Mouse (Mus musculus) forebrain, embryonic 16.5 days (tissue): ENCODE data around the gene Eppin. TPM values are rescaled to one million over a fixed set of nuclear protein-coding genes. Genes with fewer than 3 reads are reported as not detected.
"Not testable (repeated sequence)": the region's sequence is repeated elsewhere in the genome, so short reads cannot be mapped to it uniquely, and the experiment has no call there.

Source experiments
- ATAC-seq: fragments of 200-750 bp; cut with Nextera tagmentation; 2 replicates; pipeline ENCODE4 v1.8.0; 2017; ENCODE audit warnings: mild to moderate bottlenecking, moderate library complexity
- H3K27ac ChIP-seq: fragments of 300-500 bp; sonication (generic); 2 replicates; pipeline ENCODE4 v1.5.1; 2014; ENCODE audit warnings: low read length, control low read depth
- H3K27me3 ChIP-seq: fragments of 300-500 bp; sonication (generic); replicated peaks from 2 replicates; pipeline ENCODE4 v1.6.1; 2014; ENCODE audit warnings: low read length; ENCODE audit not compliant: control insufficient read depth, insufficient read depth
- H3K36me3 ChIP-seq: fragments of 300-500 bp; sonication (generic); 2 replicates; pipeline ENCODE4 v1.6.1; 2014; ENCODE audit not compliant: control insufficient read depth, insufficient read depth
- H3K4me1 ChIP-seq: fragments of 300-500 bp; sonication (generic); replicated peaks from 2 replicates; pipeline ENCODE4 v1.6.1; 2014; ENCODE audit warnings: low read length; ENCODE audit not compliant: control insufficient read depth, insufficient read depth
- H3K4me2 ChIP-seq: fragments of 300-500 bp; sonication (generic); 2 replicates; pipeline ENCODE4 v1.6.1; 2014; ENCODE audit warnings: mild to moderate bottlenecking, low read length, control low read depth
- H3K4me3 ChIP-seq: fragments of 300-500 bp; sonication (generic); replicated peaks from 2 replicates; pipeline ENCODE4 v1.5.1; 2014; ENCODE audit warnings: mild to moderate bottlenecking, low read length, control low read depth
- H3K9ac ChIP-seq: fragments of 300-500 bp; sonication (generic); replicated peaks from 2 replicates; pipeline ENCODE4 v1.6.1; 2014; ENCODE audit warnings: low read depth, low read length, control low read depth
- H3K9me3 ChIP-seq: fragments of 300-500 bp; sonication (generic); 2 replicates; pipeline ENCODE4 v1.6.1; 2016; ENCODE audit warnings: low read length; ENCODE audit not compliant: control insufficient read depth
- WGBS: fragments of 180-500 bp; shearing (Covaris S2); extraction: QIAGEN DNeasy Blood & Tissue Kit; methylation state at CpG from one replicate; pipeline ENCODE4 v1.1.7; 2014; 5-methylcytosine and 5-hydroxymethylcytosine counted together
- polyA plus RNA-seq: library from polyadenylated mRNA; unstranded; fragments of >200 nt; fragmentation: Nextera tagmentation; extraction: Ambion mirVana; gene quantifications from 2 replicates; pipeline ENCODE4 v1.2.1, GENCODE M21; 2015

The Eppin gene
- polyA plus RNA-seq, result not detected in 2 replicates

DNA sequence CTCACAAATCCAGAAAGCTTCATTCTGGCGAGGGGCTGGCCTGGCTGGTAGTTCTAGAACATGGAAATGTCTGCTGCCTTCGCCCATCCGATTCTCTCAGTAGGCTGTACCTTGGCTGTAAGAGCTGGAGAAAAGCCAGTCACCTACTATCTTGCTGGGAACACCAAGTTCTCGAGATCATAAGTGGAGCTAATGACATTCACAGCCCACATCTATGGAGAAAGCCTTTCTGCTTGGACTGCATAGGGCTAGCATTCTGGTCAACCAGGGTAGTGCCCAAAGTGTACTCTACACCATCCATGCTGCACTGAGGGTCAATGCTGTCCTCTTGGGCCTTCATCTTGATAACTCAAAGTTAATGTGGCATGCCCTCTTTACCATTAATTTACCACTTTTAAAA lies at the start of gene Eppin:
TSS of gene Eppin (minus strand) at position 101 of the 400 bp plus-strand sequence.
- Histone ChIP-seq H3K9me3 (no peaks in the 10 kb centered on the region), H3K4me1 (no peaks in the 10 kb centered on the region), H3K36me3 (no peaks in the 10 kb centered on the region), H3K27ac (no peak within 1 kb of the TSS), H3K9ac (no peak within 1 kb of the TSS), H3K4me3 (no peak within 1 kb of the TSS), H3K27me3 (no peaks in the 10 kb centered on the region), H3K4me2 (no peak within 1 kb of the TSS)
- ATAC-seq, result no peak
- WGBS, result 80% methylated on average over 4 of the region's 4 CpGs

GRCm38 (mm10) chr2:164641881-164642673 lies 48.7 kb upstream of the Eppin start:
- Histone ChIP-seq H3K27me3 (no peaks in the 10 kb centered on the region), H3K4me2 (no peak overlapping the region), H3K9me3 (peaks cover 2% of the 10 kb centered on the region), H3K36me3 (no peaks in the 10 kb centered on the region), H3K27ac (no peak overlapping the region), H3K4me3 (no peak overlapping the region), H3K9ac (no peak overlapping the region), H3K4me1 (no peaks in the 10 kb centered on the region; the same call in 1 of the 2 replicates)
- 63% methylated on average over 13 of the region's 13 CpGs for WGBS
- no peak for ATAC-seq

DNA sequence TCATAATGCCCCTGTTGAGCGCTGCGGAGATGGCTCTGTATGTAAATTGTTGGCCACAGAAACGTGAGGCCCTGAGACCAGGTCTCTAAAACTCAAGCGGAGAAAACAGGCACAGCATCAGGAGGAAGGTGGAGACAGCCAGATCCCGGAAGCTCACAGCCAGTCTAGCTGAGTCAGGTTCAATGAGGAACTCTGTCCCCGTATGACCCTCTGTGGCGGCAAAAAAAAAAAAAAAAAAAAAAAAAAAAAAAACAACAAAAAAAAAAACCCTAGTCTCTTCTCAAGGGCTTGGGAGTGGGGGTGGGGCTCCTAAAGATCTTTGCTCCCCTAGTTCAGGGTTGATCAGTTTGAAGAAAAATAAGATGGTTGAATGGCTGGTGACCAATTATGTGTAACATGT lies 47.7 kb upstream of the Eppin start:
- Histone ChIP-seq H3K27ac (no peak overlapping the region), H3K9ac (no peak overlapping the region), H3K27me3 (no peaks in the 10 kb centered on the region), H3K4me2 (no peak overlapping the region), H3K4me3 (no peak overlapping the region), H3K4me1 (no peaks in the 10 kb centered on the region; the same call in 1 of the 2 replicates), H3K36me3 (no peaks in the 10 kb centered on the region), H3K9me3 (peaks cover 2% of the 10 kb centered on the region; the same call in 1 of the 2 replicates)
- no peak for ATAC-seq
- WGBS, result 75% methylated on average over 7 of the region's 7 CpGs

GRCm38 (mm10) chr2:164638696-164639095 lies 45.3 kb upstream of the Eppin start, which contains the start of gene Wfdc16:
TSS of gene Wfdc16 (minus strand) at chr2:164638796.
- no peaks in the 10 kb centered on the region; the same call in 1 of the 2 replicates for H3K4me1 ChIP-seq

GRCm38 (mm10) chr2:164635266-164635665 lies 41.9 kb upstream of the Eppin start:
- whole genome bisulfite sequencing, result 75% methylated on average over 9 of the region's 9 CpGs
- ATAC-seq, result no peak

More at GRCm38 (mm10) chr2:164638696-164639095, 45.3 kb upstream of the Eppin start, which contains the start of gene Wfdc16:
- no peak within 1 kb of the TSS for H3K27ac ChIP-seq
- no peaks in the 10 kb centered on the region for H3K27me3 ChIP-seq
- ATAC-seq, result no peak
- H3K4me3 ChIP-seq, result no peak within 1 kb of the TSS
- peaks cover 2% of the 10 kb centered on the region; the same call in 1 of the 2 replicates for H3K9me3 ChIP-seq
- WGBS, result 90% methylated on average over 3 of the region's 3 CpGs
- H3K4me2 ChIP-seq, result no peak within 1 kb of the TSS
- no peaks in the 10 kb centered on the region for H3K36me3 ChIP-seq
- H3K9ac ChIP-seq, result no peak within 1 kb of the TSS

GRCm38 (mm10) chr2:164621775-164622174 lies 28.4 kb upstream of the Eppin start:
- H3K4me2 ChIP-seq, result no peak overlapping the region
- no peaks in the 10 kb centered on the region for H3K36me3 ChIP-seq
- H3K4me1 ChIP-seq, result no peaks in the 10 kb centered on the region
- no peaks in the 10 kb centered on the region for H3K27me3 ChIP-seq
- H3K9me3 ChIP-seq, result no peaks in the 10 kb centered on the region
- no peak for ATAC-seq
- 83% methylated on average over 4 of the region's 4 CpGs for WGBS
- no peak overlapping the region for H3K9ac ChIP-seq
- no peak overlapping the region for H3K4me3 ChIP-seq
- no peak overlapping the region for H3K27ac ChIP-seq

More at GRCm38 (mm10) chr2:164635266-164635665, 41.9 kb upstream of the Eppin start:
- Histone ChIP-seq H3K27me3 (no peaks in the 10 kb centered on the region), H3K9ac (no peak overlapping the region), H3K4me1 (no peaks in the 10 kb centered on the region), H3K4me3 (no peak overlapping the region), H3K36me3 (no peaks in the 10 kb centered on the region), H3K9me3 (peaks cover 2% of the 10 kb centered on the region; the same call in 1 of the 2 replicates), H3K27ac (no peak overlapping the region), H3K4me2 (no peak overlapping the region)

- no peak overlapping the region for H3K27ac ChIP-seq
- no peak for ATAC-seq
- H3K36me3 ChIP-seq, result no peaks in the 10 kb centered on the region
- H3K9ac ChIP-seq, result no peak overlapping the region
- H3K9me3 ChIP-seq, result no peaks in the 10 kb centered on the region
- WGBS, result 90% methylated on average over 5 of the region's 5 CpGs
- H3K4me1 ChIP-seq, result no peaks in the 10 kb centered on the region
- H3K4me2 ChIP-seq, result no peak overlapping the region
- H3K27me3 ChIP-seq, result no peaks in the 10 kb centered on the region
- no peak overlapping the region for H3K4me3 ChIP-seq
These were observed 25.7 kb upstream of the Eppin start for GRCm38 (mm10) chr2:164619050-164619449.

DNA sequence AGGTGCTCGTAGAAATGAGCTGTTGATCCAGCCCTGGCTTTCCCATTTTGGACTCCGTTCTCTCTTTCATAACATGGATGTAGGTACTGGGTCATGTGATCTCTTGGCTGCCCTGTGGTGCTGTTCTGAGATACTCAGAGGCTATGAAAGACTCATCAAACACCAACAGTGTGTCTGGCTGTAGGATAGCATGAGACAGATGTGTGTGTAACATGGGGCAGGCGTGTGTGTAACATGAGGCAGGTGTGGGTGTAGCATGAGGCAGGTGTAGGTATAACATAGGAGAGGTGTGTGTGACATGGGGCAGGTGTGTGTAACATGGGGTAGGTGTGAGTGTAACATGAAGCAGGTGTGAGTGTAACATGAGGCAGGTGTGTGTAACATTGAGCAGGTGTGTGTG lies 22.0 kb upstream of the Eppin start:
- H3K27ac ChIP-seq, result no peak overlapping the region
- no peak overlapping the region for H3K4me2 ChIP-seq
- H3K27me3 ChIP-seq, result no peaks in the 10 kb centered on the region
- ATAC-seq, result no peak
- no peak overlapping the region for H3K9ac ChIP-seq
- no peaks in the 10 kb centered on the region for H3K9me3 ChIP-seq
- H3K4me1 ChIP-seq, result no peaks in the 10 kb centered on the region
- 97% methylated on average over 3 of the region's 3 CpGs for WGBS
- H3K36me3 ChIP-seq, result no peaks in the 10 kb centered on the region
- no peak overlapping the region for H3K4me3 ChIP-seq

GRCm38 (mm10) chr2:164613471-164613870 lies 20.1 kb upstream of the Eppin start, which contains the start of the genes Wfdc6b and Wfdc8:
TSS of gene Wfdc6b (plus strand) at chr2:164613522.
TSS of gene Wfdc8 (minus strand) at chr2:164613626.
- H3K36me3 ChIP-seq, H3K4me3 ChIP-seq, ATAC-seq, H3K9me3 ChIP-seq, H3K4me2 ChIP-seq, H3K27ac ChIP-seq, H3K9ac ChIP-seq, H3K27me3 ChIP-seq, H3K4me1 ChIP-seq: not testable (repeated sequence)
- 50% methylated on average over 8 of the region's 8 CpGs for WGBS
